Mouse (Mus musculus) G1E (cell line): ENCODE data around the gene Ptprg.

Experiments
- GATA1 ChIP-seq: IDR thresholded peaks from 2 replicates; pipeline ENCODE4 v1.6.1; 2012; ENCODE audit warnings: borderline replicate concordance, low read length, inconsistent platforms, mixed read lengths
- GATA2 ChIP-seq: IDR thresholded peaks from 2 replicates; pipeline ENCODE4 v1.6.1; 2012; ENCODE audit warnings: low read depth, low read length, inconsistent platforms, borderline replicate concordance

DNA sequence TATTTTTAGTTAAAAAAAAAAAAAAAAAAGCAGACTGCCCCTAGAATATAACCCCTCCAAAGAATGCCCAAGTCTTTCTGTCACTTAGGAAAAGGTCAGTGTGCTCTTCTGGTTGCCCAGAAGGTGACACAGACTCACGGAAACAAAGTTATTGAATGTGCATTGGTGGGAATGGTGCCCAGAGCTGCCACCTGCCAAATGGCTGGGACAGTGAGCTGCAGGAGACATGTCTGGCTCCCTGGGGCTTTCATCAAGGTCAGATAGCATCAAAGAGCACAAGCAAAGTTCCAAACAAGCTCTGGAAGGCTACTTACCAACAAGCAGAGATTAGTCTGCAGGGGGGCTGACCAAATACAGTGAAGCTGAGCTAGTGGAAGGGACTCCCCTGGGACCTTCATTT is 43.2 kb upstream of the Ptprg start:
- TF ChIP-seq GATA1: no peak
- TF ChIP-seq GATA2: no peak
